Mouse (Mus musculus) adrenal gland, adult 8-10 months (tissue): ENCODE measurements at regions not wholly inside any gene's neighbourhood (a gene's known extent, or its start where the extent isn't known, plus 50 kb on each side); places are given as distances from the start of the nearest gene placed in this dataset.

Experiments used
- DNase-seq: peaks from one replicate; pipeline ENCODE4 v3.0.0; 2022

DNA sequence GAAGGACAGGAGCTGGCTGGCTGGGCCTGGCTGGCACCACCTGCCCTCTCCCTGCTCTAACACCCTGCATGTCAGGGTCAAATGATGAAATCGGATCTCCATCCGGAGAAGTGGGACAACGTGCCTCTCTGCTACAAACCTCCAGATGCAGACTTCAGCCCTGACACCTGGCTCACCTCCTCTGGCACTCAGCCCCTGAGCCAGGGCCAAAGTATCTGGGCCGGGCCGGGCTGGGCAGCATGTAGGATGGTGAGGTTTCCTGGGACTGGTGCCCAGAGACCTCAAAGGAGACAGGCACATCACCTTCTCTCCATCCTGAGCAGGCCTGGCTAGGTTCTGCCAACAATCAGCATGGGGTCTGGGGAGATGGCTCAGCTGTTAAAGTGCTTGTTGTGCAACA, 113.5 kb downstream of the Tfcp2l1 start:
- DNase-seq, result no peak

DNA sequence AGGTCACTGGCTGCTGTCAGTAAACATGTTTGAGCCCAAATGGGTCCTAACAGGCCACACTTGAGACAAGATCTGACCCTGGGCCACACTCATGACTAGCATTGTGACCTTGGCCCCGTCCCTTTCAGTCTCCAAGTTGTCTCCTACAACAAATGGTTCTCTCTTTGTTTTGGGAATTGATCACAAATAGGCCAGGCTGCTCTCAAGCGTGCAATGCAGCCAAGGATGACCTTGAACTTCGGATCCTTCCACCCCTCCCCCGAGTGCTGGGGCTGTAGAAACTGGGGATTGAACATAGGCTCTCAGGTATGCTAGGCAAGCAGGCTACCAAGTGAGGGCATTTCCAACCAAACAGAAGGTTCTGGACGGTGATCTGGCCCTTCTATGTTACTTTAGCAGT, 120.5 kb downstream of the Tfcp2l1 start:
- DNase-seq, result no peak

DNA sequence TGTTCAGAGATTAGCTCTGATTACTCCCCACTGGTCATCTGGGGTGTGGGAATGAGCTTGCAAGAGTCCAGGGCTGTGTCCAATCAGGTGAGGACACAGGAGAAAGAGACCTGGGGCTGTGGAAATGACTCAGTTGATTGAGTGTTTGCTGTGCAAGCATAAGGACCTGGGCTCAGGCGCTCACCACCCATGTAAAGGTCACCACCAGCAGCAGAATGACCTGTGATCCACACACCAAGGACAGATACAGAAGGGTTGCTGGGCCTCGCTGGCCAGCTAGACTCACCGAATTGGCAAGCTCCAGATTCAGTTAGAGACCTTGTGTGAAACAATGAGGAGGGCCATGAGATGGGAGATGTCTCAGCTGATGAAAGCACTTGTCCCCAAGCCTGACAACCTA, 125.1 kb downstream of the Tfcp2l1 start:
- DNase-seq, result peak; percentile 47

DNA sequence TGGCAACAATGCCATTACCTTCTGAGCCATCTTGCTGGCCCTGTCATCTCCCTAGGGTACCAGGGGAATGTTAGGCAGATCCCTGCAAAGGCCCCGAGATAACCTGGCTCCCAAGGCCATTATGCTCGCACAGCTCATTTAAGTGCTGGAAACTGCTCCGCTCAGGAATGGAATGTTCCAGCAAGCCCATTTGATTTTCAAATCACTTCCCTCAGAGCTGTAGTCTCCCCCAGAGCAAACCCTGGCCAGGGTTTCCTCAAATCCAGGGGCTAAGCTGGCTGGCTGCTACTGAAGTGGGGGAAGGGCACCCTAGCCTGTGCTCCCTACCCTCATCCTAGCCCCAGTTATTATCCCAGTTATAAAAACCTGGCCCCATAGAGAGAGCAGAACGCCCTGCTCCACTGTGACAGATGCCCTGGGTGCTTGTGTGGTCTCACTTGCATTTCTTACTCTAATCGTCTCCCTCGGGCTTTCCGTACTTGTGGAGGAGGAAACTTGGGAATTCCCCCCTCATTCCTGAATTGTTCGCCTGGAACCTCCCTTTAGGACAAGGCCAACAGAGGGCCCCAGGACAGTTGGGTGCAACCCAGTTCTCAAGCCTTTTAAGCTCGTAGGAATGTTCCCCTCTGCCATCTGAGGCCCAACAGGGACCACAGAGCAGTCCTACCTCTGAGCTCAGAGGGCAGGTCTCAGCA, 128.6 kb downstream of the Tfcp2l1 start:
- DNase-seq, result no peak

DNA sequence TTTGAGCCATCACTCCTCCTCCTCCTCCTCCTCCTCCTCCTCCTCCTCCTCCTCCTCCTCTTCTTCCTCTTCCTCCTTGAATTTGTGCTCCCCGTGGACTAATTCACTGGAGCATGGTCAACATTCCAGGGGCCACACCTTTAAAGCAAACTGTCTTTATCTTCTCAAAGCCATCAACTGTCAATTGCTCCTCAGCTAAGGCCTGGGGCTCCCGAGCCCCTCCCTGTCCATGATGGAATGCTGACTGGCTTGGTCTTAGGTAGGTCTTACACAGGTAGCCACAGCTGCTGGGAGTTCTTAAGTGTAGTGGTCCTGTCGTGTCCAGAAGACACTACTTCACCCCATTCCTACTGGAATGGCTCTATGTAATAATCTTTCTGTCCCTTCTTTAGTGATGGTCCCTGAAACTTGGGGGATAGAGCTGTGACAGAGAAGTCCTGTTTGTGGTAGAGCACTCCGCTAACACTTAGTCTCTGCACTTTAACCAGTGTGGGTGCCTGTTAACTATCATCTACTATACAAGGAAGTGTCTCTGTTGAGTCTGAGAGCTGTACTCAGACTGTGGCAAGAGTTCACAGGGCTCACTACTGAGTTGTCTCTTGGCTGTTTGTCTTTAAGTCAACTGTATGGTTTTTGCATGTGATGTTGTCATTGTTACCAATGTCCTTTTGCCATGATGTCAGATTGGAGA, 129.7 kb downstream of the Tfcp2l1 start:
- DNase-seq, result no peak

DNA sequence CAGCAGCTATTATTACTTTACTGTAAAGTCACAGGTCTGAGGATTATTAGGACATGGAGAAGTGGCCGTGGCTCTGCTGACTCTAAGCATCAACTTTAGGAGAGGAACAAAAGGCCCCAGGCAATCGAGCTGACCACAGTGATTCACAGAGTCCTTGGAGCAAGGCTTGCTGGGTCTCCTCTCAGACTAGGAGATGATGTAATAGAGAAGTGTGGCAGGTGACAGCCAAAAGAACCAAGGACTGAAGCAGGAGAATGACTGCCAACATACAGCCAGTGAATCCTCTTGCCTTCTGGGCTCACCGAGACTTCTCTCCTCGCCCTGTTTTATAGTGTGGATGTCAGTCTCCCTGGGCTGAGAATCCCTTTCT, 130.3 kb downstream of the Tfcp2l1 start:
- peak; percentile 48 for DNase-seq

DNA sequence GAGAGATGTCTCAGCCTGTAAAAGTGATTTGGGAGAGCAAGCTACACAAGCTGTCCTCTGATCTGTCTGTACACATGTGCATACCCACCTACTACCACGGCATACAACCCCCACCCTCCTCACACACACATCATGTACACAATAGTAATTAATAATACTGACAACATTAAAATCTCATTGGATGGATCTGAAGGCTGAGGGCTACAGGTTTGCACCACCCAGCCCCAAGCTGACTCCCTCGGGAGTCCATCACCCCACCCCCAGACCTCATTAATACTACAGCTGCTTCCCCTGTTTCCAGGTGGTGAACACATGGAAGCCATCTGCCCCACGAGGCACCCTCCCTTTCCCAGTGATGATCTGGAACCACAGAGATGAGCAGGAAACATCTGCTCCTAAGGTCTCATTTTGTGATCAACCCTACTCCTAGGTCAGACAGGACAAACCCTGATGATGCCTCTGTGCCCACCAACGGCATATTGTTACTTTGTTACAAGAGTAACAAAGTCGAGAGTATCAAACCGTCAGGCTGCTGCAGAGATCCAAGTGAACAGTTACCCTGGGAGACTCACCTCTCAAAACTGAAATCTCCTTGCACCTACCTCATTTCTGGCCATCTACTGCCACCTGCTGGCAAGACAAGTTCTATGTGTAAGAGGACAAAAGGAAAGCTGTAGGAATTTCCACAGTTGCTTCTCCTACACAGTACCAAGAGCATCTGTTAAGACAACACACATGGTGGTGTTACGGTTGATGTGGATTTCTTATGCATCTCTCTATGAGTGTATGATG, 131.6 kb downstream of the Tfcp2l1 start:
- DNase-seq, result peak; percentile 55

DNA sequence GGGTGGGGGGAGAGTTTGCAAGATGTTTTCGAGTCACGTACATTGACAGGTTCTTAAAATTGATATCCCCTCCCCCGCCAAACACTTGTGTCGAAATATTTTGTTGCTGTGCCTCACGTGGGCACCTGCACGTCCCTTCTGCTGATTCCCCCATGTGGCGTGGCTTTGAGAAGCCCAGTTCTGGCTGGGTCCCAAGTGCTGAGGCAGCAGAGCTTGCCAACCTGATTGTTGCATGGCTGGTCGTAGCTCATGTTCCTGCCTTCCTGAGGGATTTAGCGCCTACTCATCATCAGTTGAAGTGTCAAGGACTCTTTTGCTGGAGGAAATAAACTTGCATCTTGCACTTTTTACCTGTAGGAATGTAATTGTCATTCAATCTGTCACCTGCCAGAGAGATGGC, 137.8 kb downstream of the Tfcp2l1 start:
- DNase-seq, result no peak

DNA sequence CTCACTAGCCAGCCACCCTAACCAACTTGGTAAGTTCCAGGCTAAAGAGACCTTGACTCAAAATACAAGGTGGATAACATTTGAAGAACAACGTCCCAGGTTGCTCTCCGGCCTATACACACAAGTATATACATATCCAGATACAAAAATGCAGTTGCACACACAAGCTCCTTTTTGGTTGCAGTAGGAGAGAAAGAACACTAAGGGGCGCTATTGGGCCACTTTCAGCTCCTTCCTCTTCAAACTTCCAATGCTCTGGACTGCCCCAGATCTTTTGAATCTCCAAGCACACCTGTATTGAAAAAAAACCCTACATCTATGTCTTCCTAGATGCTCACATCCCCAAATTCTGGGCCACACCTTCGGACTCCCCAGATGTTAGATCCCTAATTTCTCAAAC, 141.1 kb downstream of the Tfcp2l1 start:
- no peak for DNase-seq

DNA sequence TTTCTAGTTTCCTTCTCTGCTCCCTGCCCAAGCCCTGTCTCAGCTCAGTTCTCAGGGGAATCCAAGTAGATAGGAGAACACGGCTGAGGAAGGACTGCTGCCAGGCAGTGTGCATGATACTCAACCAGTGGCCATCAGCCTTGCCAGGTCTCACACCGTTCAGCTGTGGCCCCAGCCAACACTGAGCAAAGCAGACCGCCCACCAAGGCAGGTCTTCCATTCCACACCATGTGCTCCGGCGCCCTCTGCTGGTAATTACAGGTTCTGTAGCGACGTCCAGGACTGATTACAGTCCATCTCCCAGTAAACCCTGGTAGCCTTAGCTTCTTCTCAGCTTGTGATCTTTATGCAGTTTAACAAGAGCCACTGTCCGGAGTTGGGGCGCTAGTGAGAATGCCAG, 144.5 kb downstream of the Tfcp2l1 start:
- DNase-seq, result peak; percentile 22

DNA sequence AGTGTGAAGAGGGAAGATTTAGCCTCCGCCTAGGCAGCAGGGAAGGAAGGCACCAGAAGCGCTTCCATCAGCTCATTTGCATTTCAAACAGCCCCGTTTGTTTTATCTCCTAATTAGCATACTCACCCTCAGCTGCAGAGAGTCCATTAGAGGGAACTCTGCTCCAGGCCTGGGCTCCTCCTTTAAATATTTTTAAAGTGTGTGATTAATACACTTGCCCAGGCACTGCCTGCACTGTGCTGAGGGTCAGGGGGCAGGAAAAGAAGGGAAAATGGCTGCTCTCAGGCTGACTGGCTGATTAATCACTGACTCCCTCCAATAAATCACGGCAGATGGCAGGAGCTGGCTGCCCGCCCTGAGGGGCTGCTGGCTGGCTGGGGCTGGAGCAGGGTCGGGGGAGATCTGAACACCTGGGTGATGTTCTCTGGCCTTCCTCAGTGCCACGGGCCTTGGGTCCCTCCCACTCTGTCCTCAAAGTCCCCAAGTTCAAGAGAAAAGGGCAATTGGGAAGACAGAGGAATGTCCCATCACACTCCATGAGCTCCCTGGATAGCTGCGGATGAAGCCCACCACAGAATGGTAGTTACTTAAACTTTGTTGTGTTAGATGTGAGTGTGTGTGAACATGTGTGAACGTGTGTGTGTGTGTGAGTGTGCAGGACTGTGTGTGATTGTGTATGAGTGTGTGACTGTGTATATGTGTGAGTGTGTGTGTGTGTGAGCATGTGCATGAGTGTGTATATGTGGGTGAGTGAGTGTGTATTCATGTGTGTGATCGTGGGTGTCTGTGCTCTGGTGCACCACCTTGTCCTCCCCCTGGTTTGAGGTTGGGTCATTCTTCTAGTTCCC, 149.1 kb downstream of the Tfcp2l1 start:
- DNase-seq, result no peak
